Mouse (Mus musculus): Measurements from ENCODE around the gene Pspc1. TPM values are rescaled to one million over a fixed set of nuclear protein-coding genes. Genes with fewer than 3 reads are reported as not detected.

Pspc1 gene
- polyA plus RNA-seq, 1 experiment from 2014 or later: 40.6 TPM

DNA sequence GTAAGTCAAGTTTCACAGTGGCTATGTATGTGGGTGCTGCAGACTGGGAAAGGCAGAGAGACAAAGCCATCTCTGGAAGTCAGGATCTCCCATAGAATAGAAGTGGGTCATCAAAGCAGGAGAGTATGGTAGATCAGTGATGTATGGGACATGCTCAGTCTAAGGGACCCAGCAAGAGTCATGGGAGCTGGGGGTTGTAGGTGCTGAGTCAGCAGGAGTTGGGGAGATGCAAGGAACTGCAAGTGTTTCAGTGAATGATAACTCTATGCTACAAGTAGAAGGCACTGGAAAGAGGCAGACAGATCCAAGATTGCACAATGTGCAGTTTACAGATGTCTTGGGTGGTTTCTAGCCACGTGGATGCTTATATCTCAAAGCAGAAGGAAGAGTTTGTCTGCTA lies 89.0 kb downstream of the Pspc1 start:
- H3K4me1 ChIP-seq (replicated peaks): no peaks in the 10 kb centered on the region
- H3K4me2 ChIP-seq: no peak overlapping the region
- peaks cover 89% of the 10 kb centered on the region for H3K36me3 ChIP-seq
- H3K9me3 ChIP-seq: no peaks in the 10 kb centered on the region
- no peak for ATAC-seq (ENCODE audit: low FRiP score)
- H3K27ac ChIP-seq: no peak overlapping the region
- 92% methylated on average over 1 of the region's 1 CpGs for WGBS
- no peaks in the 10 kb centered on the region for H3K27me3 ChIP-seq
- no peak overlapping the region for H3K9ac ChIP-seq
- H3K4me3 ChIP-seq: no peak overlapping the region

DNA sequence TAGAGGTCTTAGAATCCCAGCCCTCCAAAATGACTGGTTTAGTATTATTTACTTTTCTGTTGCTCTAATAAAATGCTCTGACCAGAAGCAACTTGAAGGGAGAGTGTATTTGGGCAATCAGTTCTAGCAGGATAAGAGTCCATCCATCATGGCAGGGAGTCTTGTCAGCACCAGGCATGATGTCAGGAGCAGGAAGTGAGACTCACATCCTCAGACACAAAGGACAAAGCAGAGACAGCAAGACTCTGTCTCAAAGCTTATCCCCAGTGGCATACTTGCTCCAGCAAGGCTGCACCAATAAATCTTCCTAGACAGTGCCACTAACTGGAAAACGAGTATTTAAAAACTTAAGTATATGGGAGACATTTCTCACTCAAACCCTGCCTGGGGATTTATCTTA lies 92.7 kb downstream of the Pspc1 start:
- Histone ChIP-seq H3K9me3 (no peaks in the 10 kb centered on the region), H3K9ac (no peak overlapping the region), H3K4me1 (replicated peaks) (no peaks in the 10 kb centered on the region), H3K27ac (no peak overlapping the region), H3K27me3 (no peaks in the 10 kb centered on the region), H3K36me3 (peaks cover 71% of the 10 kb centered on the region), H3K4me2 (no peak overlapping the region), H3K4me3 (no peak overlapping the region)
- 61% methylated on average over 1 of the region's 1 CpGs for WGBS
- no peak for ATAC-seq (ENCODE audit: low FRiP score)

Other genes starting within 250 kb of the Pspc1 start
- 7.3 and 8.2 TPM in 2 replicates for gene Cenpj, start 202.9 kb downstream of the Pspc1 start, polyA plus RNA-seq (2015; fragmentation: Nextera tagmentation; extraction: Ambion mirVana)
- 1.6 and 1.7 TPM in 2 replicates for gene Parp4, start 202.7 kb downstream of the Pspc1 start, polyA plus RNA-seq (2015; fragmentation: Nextera tagmentation; extraction: Ambion mirVana)
- 48.2 and 48.5 TPM in 2 replicates for gene Mphosph8, start 110.1 kb downstream of the Pspc1 start, polyA plus RNA-seq (2015; fragmentation: Nextera tagmentation; extraction: Ambion mirVana)
- gene Zmym5, start 33.4 kb upstream of the Pspc1 start, polyA plus RNA-seq (2015; fragmentation: Nextera tagmentation; extraction: Ambion mirVana): 33.7 and 36.3 TPM in 2 replicates
- 70.1 and 77.0 TPM in 2 replicates for gene Zmym2, start 108.3 kb upstream of the Pspc1 start, polyA plus RNA-seq (2015; fragmentation: Nextera tagmentation; extraction: Ambion mirVana)

Data from hindbrain, embryonic 13.5 days (tissue).